Mouse (Mus musculus) small intestine, adult 2 months (tissue): ENCODE results near the gene Dab1.

Source experiments
- CTCF ChIP-seq: fragments of 200-500 bp; IDR thresholded peaks from 2 replicates; pipeline ENCODE4 v1.5.1; 2012; ENCODE audit warnings: low read depth, mild to moderate bottlenecking, control low read depth, inconsistent platforms, low read length, moderate library complexity, mixed read lengths; ENCODE audit not compliant: insufficient replicate concordance, insufficient read length; ENCODE audit errors: extremely low read depth
- POLR2A ChIP-seq: fragments of 200-500 bp; IDR thresholded peaks from 2 replicates; pipeline ENCODE4 v1.6.1; 2012; ENCODE audit warnings: low read depth, mild to moderate bottlenecking, control low read depth, inconsistent platforms, low read length, moderate library complexity

DNA sequence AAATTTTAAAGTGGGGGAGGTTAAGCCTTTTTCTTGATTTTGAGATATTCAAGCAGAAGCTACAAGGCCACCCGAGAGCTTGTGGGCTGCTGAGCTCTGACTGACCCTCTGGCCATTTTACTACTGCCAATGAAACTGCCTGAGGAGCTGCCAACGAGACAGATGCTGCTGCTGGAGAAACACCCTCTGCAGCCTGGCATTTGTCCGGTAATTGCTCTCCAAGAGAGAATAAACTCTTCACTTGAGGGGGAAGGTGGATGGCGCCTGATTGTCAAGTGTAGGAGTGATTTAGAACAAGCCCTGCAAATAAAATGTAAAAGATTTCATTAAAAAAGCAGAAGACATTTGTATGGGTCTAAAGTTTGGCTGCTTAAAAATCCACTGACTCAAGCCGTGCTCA is 839.6 kb downstream of the Dab1 start:
- TF ChIP-seq CTCF (no peak), POLR2A (no peak)
